Mouse (Mus musculus) layer of hippocampus, postnatal 10 days (tissue): ENCODE measurements at regions not wholly inside any gene's neighbourhood (a gene's known extent, or its start where the extent isn't known, plus 50 kb on each side); places are given as distances from the start of the nearest gene placed in this dataset.

Experiments used
- DNase-seq, 2 experiments: peaks; one replicate each; pipeline ENCODE4 v3.0.0; 2021; ENCODE audit warnings: low spot score in 2 of 2

DNA sequence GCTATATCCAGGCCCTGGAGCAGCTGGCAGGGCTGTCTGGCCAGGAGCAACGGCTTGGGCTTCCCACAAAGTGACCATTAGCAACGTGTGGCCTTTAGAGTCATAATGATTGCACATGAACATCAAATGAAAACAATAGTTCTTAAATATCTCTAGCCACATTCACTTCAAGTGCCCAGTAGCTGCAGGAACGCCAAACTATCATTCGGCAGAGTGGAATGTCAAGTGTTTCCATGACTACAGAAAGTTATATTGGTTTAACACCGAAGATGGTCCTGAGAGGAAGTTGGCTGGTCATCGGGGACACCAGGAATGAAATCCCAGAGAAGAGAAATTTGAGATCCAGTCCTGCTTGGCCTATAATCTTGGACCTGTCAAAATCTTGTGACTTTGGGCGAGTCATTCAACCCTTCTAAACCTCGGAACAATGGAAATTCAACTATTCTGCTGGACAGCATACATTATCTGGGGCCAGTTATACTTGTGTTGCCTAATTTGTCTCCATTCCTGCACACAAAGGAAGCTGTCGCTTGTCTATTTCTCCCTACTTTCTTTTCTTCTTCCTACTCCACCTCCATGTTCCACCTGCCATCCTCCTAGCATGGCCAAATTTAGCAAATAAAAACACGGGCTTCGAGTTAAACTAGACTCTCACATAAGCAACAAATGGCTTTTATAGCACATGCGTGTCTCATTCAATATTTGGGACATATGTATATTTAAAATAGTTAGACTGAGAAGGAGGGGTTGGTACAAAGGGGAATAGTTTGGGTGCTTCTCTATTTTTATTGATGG, 886.7 kb upstream of the Fam160b2 start:
- no peak for DNase-seq

DNA sequence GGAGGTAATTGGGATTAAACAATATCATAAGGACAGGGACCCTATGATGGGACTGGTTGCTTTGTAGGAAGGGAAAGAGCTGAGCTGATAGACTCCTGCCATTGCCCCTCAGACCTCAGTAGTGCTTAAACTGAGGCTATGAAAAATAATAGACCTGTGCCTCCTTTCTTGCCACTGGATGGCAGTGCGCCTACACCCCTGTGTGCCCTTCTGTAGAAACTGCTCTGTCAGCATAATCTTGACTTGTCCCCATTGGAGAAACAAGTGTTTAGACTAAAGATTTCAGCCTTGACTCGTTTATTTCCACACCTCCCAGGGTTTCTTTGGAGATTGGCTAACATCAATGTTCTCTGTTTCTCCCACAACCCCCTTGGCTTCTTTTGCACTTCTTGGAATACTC, 876.0 kb upstream of the Fam160b2 start:
- DNase-seq: no peak

DNA sequence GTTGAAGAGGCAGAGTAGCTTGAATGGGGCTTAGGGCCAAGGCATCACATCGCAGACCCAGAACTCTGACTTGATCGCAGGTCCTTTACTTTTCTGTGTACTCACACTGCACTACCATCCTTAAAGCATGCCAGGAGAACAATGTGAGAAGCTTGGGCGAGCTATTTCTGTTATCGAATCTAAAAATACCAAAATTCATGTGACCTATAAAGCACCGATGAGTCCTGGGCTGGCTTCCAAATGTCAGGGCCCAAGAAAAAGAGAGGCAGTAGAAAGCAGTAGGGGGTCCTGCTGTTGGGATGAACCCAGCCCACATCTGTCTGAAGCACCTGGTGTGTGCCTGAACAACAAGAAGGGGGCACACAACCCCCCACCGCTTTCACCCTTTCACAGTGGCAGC, 874.3 kb upstream of the Fam160b2 start:
- DNase-seq: no peak

GRCm38 (mm10) chr14:71432364-71432763, 832.7 kb upstream of the Fam160b2 start:
- DNase-seq: no peak
